Mouse (Mus musculus) limb, embryonic 11.5 days (tissue): ENCODE measurements at regions not wholly inside any gene's neighbourhood (a gene's known extent, or its start where the extent isn't known, plus 50 kb on each side); places are given as distances from the start of the nearest gene placed in this dataset.
"Not testable (repeated sequence)": the region's sequence is repeated elsewhere in the genome, so short reads cannot be mapped to it uniquely, and the experiment has no call there.

Experiments
- ATAC-seq: fragments of 200-750 bp; cut with Nextera tagmentation; 2 replicates; pipeline ENCODE4 v1.8.0; 2017; ENCODE audit warnings: low read depth; ENCODE audit not compliant: insufficient number of reproducible peaks, low FRiP score, low TSS enrichment
- DNase-seq: peaks from one replicate; pipeline ENCODE4 v3.0.0-alpha.2; 2015; ENCODE audit warnings: low spot score
- H3K27ac ChIP-seq: fragments of 300-500 bp; sonication (generic); replicated peaks from 2 replicates; pipeline ENCODE4 v1.5.1; 2014; ENCODE audit warnings: low read depth, mild to moderate bottlenecking, low read length
- H3K27me3 ChIP-seq: fragments of 300-500 bp; sonication (generic); 2 replicates; pipeline ENCODE4 v1.6.1; 2014; ENCODE audit warnings: mild to moderate bottlenecking, low read length, mixed read lengths; ENCODE audit not compliant: control insufficient read depth, insufficient read depth
- H3K36me3 ChIP-seq: fragments of 300-500 bp; sonication (generic); 2 replicates; pipeline ENCODE4 v1.6.1; 2014; ENCODE audit warnings: mild to moderate bottlenecking, low read length, moderate library complexity, mixed read lengths; ENCODE audit not compliant: control insufficient read depth, insufficient read depth
- H3K4me1 ChIP-seq: fragments of 300-500 bp; sonication (generic); 2 replicates; pipeline ENCODE4 v1.6.1; 2014; ENCODE audit warnings: low read length, mixed read lengths; ENCODE audit not compliant: control insufficient read depth, insufficient read depth
- H3K4me2 ChIP-seq: fragments of 300-500 bp; sonication (generic); 2 replicates; pipeline ENCODE4 v1.6.1; 2014; ENCODE audit warnings: low read depth, mild to moderate bottlenecking, moderate library complexity; ENCODE audit not compliant: severe bottlenecking
- H3K4me3 ChIP-seq: fragments of 300-500 bp; sonication (generic); 2 replicates; pipeline ENCODE4 v1.5.1; 2014; ENCODE audit warnings: low read depth, low read length
- H3K9ac ChIP-seq: fragments of 300-500 bp; sonication (generic); 2 replicates; pipeline ENCODE4 v1.6.1; 2014; ENCODE audit warnings: mild to moderate bottlenecking, low read length
- H3K9me3 ChIP-seq: fragments of 300-500 bp; sonication (generic); 2 replicates; pipeline ENCODE4 v1.6.1; 2016; ENCODE audit warnings: low read length; ENCODE audit not compliant: control insufficient read depth
- WGBS: fragments of 180-500 bp; shearing (Covaris S2); extraction: QIAGEN DNeasy Blood & Tissue Kit; methylation state at CpG from one replicate; pipeline ENCODE4 v1.1.7; 2014; 5-methylcytosine and 5-hydroxymethylcytosine counted together

DNA sequence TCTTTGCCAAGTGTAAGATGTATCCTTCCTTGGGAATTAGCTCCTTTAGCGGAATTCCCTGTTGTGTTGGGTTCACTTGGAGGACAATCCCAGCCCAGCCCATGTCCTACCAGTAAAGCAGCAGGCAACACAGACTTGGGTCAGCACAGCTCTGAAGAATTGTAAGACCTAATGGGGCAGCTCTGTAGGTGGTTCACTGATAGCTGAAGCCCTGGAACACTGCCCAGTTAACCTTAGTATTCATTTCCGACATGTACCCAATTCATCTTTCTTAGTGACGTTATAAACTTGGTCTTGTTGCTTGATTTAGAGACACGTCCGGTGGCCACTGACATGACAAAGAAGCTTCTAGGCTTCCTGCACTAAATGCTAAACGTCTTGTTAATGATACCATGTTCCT lies 90.9 kb upstream of the Ccdc122 start:
- Histone ChIP-seq H3K4me3 (no peak overlapping the region), H3K27ac (no peak overlapping the region), H3K9ac (no peak overlapping the region), H3K4me2 (no peak overlapping the region), H3K36me3 (no peaks in the 10 kb centered on the region), H3K9me3 (no peaks in the 10 kb centered on the region), H3K4me1 (peaks cover 6% of the 10 kb centered on the region), H3K27me3 (no peaks in the 10 kb centered on the region)
- 79% methylated on average over 6 of the region's 6 CpGs for WGBS
- DNase-seq (no peak), ATAC-seq (no peak)

DNA sequence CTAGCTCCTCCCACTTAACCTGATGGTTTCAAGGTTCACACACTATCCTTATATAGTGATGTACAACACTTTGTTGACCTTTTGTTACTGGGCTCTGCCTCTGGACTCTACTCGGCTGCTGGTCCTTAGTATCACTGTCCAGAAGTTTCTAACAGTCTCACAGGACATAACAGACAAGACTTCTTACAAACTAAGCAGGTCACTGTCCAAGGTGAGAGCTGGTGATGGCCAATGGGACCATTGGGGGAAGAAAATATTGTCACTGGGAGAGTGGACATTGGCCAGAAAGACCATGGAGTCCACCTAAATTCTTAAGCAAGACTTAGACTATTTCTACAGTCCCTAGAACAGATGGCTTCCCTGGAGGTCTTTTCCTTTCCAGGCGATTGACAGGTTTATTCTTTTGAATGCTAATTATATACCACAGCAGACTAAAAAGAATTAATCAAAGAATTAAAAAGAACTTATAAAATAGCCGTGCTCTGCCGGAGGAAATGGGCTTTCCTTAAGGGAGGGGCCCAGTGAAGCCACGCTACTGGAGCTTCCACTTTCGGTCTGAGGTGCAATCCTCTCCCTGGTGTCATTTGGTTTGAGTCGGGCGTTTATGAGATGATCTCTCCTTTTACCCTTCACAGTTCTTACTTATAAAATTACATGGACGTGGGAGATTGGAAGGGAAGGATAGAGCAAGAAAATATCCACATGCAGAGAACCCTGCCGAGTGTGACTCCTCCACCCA lies 94.9 kb upstream of the Ccdc122 start:
- H3K4me2 ChIP-seq, result no peak overlapping the region
- H3K9ac ChIP-seq, result no peak overlapping the region
- no peak for DNase-seq
- H3K4me1 ChIP-seq, result no peaks in the 10 kb centered on the region
- H3K9me3 ChIP-seq, result no peaks in the 10 kb centered on the region
- ATAC-seq, result no peak
- no peak overlapping the region for H3K27ac ChIP-seq
- H3K4me3 ChIP-seq, result no peak overlapping the region
- H3K36me3 ChIP-seq, result no peaks in the 10 kb centered on the region
- 86% methylated on average over 10 of the region's 10 CpGs for WGBS
- no peaks in the 10 kb centered on the region for H3K27me3 ChIP-seq

DNA sequence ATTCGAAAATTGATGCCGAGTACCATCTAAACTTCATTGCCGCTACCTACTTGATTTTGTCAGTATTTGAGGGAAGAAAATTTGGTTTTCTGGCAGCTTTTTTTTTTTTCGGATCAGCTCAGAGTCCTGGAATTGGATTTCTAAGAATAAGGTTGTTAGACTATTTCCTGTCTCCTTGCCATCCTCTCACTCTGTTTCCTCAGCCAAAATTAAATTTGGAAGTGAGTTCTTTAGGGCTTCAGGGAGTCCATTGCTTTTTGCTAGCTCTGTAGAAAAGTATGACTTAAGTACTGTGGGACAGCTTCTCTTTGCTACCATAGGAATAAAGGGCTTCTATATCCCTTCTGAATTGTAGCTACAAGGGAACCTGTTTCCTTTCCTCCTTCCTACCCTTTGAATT lies 96.1 kb upstream of the Ccdc122 start:
- DNase-seq (no peak), ATAC-seq (no peak)
- H3K27me3 ChIP-seq, result no peaks in the 10 kb centered on the region
- no peaks in the 10 kb centered on the region for H3K4me1 ChIP-seq
- H3K27ac ChIP-seq, result no peak overlapping the region
- 89% methylated on average over 4 of the region's 4 CpGs for WGBS
- H3K4me3 ChIP-seq, result no peak overlapping the region
- no peaks in the 10 kb centered on the region for H3K9me3 ChIP-seq
- no peak overlapping the region for H3K9ac ChIP-seq
- no peak overlapping the region for H3K4me2 ChIP-seq
- no peaks in the 10 kb centered on the region for H3K36me3 ChIP-seq

DNA sequence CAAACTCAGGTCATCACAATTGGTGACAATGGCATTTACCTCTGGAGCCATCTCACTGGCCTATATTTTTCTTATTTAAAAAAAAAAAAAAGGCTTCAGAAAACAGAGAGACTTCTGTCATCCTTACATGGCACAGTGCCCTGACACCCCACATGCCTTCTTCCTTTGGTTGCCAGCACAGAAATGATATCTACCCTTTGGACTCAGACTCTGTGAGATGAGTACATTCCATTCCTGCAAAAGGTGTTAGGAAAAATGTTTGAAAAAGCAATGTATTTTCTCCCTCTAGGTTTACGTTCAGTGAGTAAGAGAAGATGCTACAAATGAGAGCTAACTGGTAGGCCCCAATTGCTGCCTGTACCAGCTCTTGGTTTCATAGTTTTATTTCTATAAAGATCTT lies 99.9 kb upstream of the Ccdc122 start:
- no peak overlapping the region for H3K4me3 ChIP-seq
- H3K27ac ChIP-seq, result no peak overlapping the region
- ATAC-seq (no peak), DNase-seq (no peak)
- H3K4me2 ChIP-seq, result no peak overlapping the region
- H3K27me3 ChIP-seq, result no peaks in the 10 kb centered on the region
- H3K4me1 ChIP-seq, result no peaks in the 10 kb centered on the region
- H3K9me3 ChIP-seq, result no peaks in the 10 kb centered on the region
- 91% methylated on average over 1 of the region's 1 CpGs for WGBS
- no peaks in the 10 kb centered on the region for H3K36me3 ChIP-seq
- H3K9ac ChIP-seq, result no peak overlapping the region

DNA sequence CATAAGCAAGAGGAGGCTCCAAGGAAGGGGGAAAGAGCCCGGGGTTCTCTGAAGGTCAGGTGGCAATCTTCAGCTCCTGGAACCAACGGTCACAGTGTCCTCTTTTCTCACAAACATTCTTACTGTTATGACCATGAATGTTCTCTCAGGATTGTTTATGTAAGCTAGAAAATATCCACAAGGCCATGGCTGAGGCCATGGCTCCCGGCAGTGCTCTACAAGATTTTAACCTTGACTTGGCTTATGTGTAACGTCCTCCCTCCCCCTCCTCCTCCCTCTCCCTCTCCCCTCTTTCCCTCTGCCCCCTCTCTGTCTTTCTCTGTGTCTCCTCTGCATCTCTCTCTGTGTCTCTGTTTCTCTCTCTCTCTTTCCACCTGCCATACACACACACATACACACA lies 100.5 kb upstream of the Ccdc122 start:
- H3K27me3 ChIP-seq, ATAC-seq: not testable (repeated sequence)
- WGBS, result 78% methylated on average over 4 of the region's 4 CpGs

DNA sequence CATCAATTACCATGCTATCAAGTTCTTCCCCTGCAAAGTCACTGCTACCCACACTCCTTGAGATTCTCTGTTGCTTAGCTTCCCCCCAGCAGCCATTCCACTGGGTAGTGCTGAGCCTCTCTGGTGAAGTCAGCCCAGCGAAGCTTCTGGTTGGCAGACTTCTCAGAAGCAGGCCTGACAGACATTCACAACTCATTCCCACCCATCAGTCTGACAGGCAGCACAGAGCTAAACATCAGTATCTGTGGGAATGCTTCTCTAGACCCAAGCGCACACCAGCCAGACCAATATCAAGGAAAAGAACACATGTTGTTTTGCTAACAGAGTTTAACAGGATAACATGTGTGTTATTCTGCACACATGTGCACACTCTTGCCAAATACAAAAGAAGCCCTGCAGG lies 101.1 kb upstream of the Ccdc122 start:
- Histone ChIP-seq H3K36me3 (no peaks in the 10 kb centered on the region), H3K4me3 (no peak overlapping the region), H3K27me3 (no peaks in the 10 kb centered on the region), H3K4me2 (no peak overlapping the region), H3K9ac (no peak overlapping the region), H3K9me3 (no peaks in the 10 kb centered on the region), H3K27ac (no peak overlapping the region), H3K4me1 (no peaks in the 10 kb centered on the region)
- WGBS, result 79% methylated on average over 2 of the region's 2 CpGs
- ATAC-seq (no peak), DNase-seq (no peak)

More for the DNA sequence above, 100.5 kb upstream of the Ccdc122 start:
- H3K9me3 ChIP-seq, H3K27ac ChIP-seq, H3K4me2 ChIP-seq, H3K4me3 ChIP-seq, H3K9ac ChIP-seq, H3K4me1 ChIP-seq, H3K36me3 ChIP-seq, DNase-seq: not testable (repeated sequence)

DNA sequence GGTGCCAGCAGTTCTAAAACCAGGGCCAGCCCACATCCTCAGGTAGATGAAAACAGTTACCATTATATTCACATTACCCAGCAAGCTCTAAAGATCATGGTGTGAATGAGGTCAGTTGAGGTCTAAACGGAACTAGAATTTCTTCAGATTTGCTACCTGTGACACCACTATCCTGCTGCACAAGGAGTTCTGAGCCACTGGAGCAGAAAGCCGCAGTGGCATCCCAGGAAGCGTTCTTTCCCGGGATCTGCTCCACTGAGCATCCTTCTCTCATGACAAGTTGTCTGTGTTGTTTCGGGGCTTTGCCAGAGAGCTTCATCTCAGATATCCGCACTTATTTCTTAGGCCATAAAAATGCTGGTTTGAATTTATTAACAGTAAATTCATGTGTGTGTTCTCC lies 103.7 kb upstream of the Ccdc122 start:
- Histone ChIP-seq H3K4me2 (no peak overlapping the region), H3K9me3 (no peaks in the 10 kb centered on the region), H3K4me3 (no peak overlapping the region), H3K4me1 (no peaks in the 10 kb centered on the region), H3K36me3 (no peaks in the 10 kb centered on the region), H3K9ac (no peak overlapping the region), H3K27me3 (no peaks in the 10 kb centered on the region), H3K27ac (no peak overlapping the region)
- 87% methylated on average over 6 of the region's 6 CpGs for WGBS
- DNase-seq, result no peak
- no peak for ATAC-seq

DNA sequence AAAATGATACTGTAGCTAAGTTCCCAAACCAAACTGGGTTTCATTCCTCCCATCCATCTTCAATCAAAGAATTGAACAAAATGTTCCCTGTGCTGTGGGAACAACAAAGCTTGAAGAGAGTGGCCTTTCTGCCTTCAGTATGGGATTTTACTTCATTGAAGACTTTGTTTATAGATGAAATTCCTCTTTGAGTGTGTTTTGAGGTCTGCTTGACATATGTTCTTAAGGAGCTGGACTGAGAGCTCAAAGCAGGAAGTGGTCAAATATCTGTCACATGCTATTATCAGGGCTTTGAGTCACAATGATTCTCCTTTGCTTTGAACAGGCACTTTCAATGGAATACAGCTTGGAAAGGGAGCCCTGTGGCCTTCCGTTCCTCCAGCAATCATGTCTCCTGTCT lies 105.2 kb upstream of the Ccdc122 start:
- no peaks in the 10 kb centered on the region for H3K9me3 ChIP-seq
- 72% methylated on average over 1 of the region's 1 CpGs for WGBS
- H3K27me3 ChIP-seq, result no peaks in the 10 kb centered on the region
- H3K9ac ChIP-seq, result no peak overlapping the region
- no peaks in the 10 kb centered on the region for H3K36me3 ChIP-seq
- DNase-seq (no peak), ATAC-seq (no peak)
- no peak overlapping the region for H3K4me2 ChIP-seq
- no peak overlapping the region for H3K4me3 ChIP-seq
- no peak overlapping the region for H3K27ac ChIP-seq
- no peaks in the 10 kb centered on the region for H3K4me1 ChIP-seq

DNA sequence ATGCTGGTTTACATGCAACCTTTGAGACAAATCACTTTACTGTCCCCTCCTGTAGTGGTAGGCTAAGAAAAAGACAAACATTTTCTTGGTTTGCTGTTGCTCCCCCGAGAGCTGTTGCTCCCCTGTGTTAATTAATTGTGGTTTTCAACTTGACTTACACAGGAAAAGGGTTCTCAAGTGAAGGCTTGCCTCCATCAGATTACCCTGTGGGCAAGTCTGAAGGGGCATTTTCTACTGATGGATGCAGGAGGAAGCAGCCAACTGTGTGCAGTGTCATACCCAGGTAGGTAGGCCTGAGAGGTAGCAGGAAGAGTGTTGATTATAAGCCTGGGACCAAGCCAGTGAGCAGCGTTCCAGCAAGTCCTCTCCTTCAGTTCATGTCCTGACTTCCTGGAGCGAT lies 107.0 kb upstream of the Ccdc122 start:
- H3K27ac ChIP-seq, result no peak overlapping the region
- H3K4me1 ChIP-seq, result no peaks in the 10 kb centered on the region
- no peak overlapping the region for H3K9ac ChIP-seq
- WGBS, result 81% methylated on average over 3 of the region's 3 CpGs
- DNase-seq (no peak), ATAC-seq (no peak)
- H3K36me3 ChIP-seq, result no peaks in the 10 kb centered on the region
- no peaks in the 10 kb centered on the region for H3K9me3 ChIP-seq
- no peak overlapping the region for H3K4me2 ChIP-seq
- no peak overlapping the region for H3K4me3 ChIP-seq
- no peaks in the 10 kb centered on the region for H3K27me3 ChIP-seq
